Mouse (Mus musculus) small intestine, adult 2 months (tissue): ENCODE measurements around the gene Gm42742. TPM values are rescaled to one million over a fixed set of nuclear protein-coding genes. Genes with fewer than 3 reads are reported as not detected.
A peak's percentile ranks its signal among the peaks of the same experiment; 100 is the strongest.

ENCODE experiments used
- H3K27ac ChIP-seq: fragments of 200-500 bp; 2 replicates; pipeline ENCODE4 v1.5.1; 2012; ENCODE audit warnings: low read depth, low read length, control low read depth, inconsistent platforms; ENCODE audit not compliant: insufficient read depth
- H3K27me3 ChIP-seq: fragments of 200-500 bp; 2 replicates; pipeline ENCODE4 v1.6.1; 2012; ENCODE audit warnings: mild to moderate bottlenecking, moderate library complexity, low read length, inconsistent platforms; ENCODE audit not compliant: control insufficient read depth, insufficient read depth
- H3K36me3 ChIP-seq: fragments of 200-500 bp; 2 replicates; pipeline ENCODE4 v1.6.1; 2012; ENCODE audit warnings: mild to moderate bottlenecking, low read length, control low read depth, inconsistent platforms; ENCODE audit not compliant: control insufficient read depth, insufficient read depth
- H3K4me1 ChIP-seq: fragments of 200-500 bp; 2 replicates; pipeline ENCODE4 v1.6.1; 2012; ENCODE audit warnings: low read length, inconsistent platforms, mixed read lengths; ENCODE audit not compliant: control insufficient read depth, insufficient read depth, insufficient read length
- H3K4me3 ChIP-seq: fragments of 200-500 bp; 2 replicates; pipeline ENCODE4 v1.5.1; 2012; ENCODE audit warnings: low read depth, mild to moderate bottlenecking, control low read depth, inconsistent platforms, low read length, moderate library complexity
- CTCF ChIP-seq: fragments of 200-500 bp; IDR thresholded peaks from 2 replicates; pipeline ENCODE4 v1.5.1; 2012; ENCODE audit warnings: low read depth, mild to moderate bottlenecking, control low read depth, inconsistent platforms, low read length, moderate library complexity, mixed read lengths; ENCODE audit not compliant: insufficient replicate concordance, insufficient read length; ENCODE audit errors: extremely low read depth
- POLR2A ChIP-seq: fragments of 200-500 bp; IDR thresholded peaks from 2 replicates; pipeline ENCODE4 v1.6.1; 2012; ENCODE audit warnings: low read depth, mild to moderate bottlenecking, control low read depth, inconsistent platforms, low read length, moderate library complexity
- WGBS: fragments of 180-500 bp; shearing (Covaris S2); methylation state at CpG from one replicate; pipeline ENCODE4 v1.1.7; 2018; 5-methylcytosine and 5-hydroxymethylcytosine counted together
- polyA plus RNA-seq: library from polyadenylated mRNA; depleted of rRNA; stranded (reverse); fragments of >200 nt; gene quantifications from 2 replicates; pipeline ENCODE4 v1.2.3, GENCODE M21; 2012

Gm42742 gene
- polyA plus RNA-seq, 1 experiment, result 26.4 TPM

DNA sequence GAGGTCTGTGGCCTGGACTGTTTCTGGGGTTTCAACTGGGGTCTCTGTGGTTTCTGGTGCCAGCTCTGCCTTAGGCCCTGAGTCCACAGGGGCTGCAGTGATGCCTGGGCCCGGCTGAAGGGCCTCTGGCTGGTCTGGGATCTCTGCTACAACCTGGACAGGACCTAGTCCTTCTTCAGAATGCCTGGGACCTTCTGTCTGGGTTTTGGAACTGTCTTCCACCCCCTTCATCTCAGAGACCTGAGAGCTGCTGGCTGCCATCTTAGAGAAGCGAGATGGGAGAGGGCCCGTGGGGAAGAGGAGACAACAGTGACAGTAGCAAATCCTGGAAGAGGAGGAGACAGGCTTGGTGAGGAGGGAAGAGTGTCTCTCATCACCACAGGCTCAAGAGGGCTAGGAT, 866 bp downstream of the Gm42742 start:
- WGBS, result 87% methylated on average over 3 of the region's 3 CpGs
- H3K36me3 ChIP-seq, result peaks cover 24% of the 10 kb centered on the region
- peaks cover 13% of the 10 kb centered on the region for H3K4me1 ChIP-seq
- H3K27ac ChIP-seq, result no peak overlapping the region
- no peak overlapping the region for H3K4me3 ChIP-seq
- no peak for TF ChIP-seq CTCF
- no peak for TF ChIP-seq POLR2A
- no peaks in the 10 kb centered on the region for H3K27me3 ChIP-seq

GRCm38 (mm10) chr7:127019306-127019960, 1.5 kb downstream of the Gm42742 start:
- no peak overlapping the region for H3K27ac ChIP-seq
- no peaks in the 10 kb centered on the region for H3K27me3 ChIP-seq
- WGBS, result 79% methylated on average over 14 of the region's 14 CpGs
- peaks cover 13% of the 10 kb centered on the region for H3K4me1 ChIP-seq
- H3K4me3 ChIP-seq, result no peak overlapping the region
- no peak for TF ChIP-seq CTCF
- no peak for TF ChIP-seq POLR2A
- peaks cover 25% of the 10 kb centered on the region for H3K36me3 ChIP-seq

DNA sequence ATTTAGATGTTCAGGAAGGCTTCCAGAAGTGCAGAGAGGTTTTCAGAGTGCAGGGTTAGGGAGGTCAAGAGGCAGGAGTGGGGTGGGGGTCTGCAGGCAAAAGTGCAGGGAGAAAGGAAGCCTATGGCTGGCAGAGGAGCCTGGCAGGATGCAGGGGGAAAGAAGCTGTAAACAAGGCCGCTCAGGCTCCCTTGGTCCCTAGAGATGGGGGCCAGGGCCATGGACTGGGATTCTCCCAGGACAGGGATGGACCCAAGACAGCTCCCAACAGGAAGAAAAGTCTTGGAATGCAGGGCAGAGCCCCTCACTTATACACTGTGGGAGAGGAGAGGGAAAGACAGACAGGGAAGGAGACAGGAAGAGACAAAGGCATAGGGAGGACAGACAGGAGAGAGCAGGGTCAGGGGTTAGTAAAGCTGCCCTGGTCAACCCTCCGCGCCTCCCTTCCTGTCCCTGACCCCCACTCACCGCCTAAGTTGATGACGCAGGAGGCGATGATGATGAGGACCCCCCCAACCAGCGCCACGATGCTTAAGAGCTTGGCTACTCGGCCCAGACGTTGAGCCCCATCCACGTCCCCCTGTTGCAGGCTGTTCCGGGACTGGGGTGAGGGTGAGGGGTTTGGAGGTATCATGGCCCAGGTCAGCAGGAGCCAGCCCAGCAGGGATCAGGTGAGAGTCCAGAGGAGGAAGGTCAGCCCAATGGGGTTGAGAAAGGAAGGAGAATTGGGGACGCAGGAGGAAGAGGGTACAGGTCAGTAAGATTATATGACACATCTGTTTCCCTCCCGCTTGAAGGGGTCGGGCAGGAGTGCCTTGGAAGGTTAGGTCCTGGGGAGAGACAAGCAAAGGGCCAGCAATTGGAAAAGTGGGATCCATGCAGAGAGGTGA, 2.2 kb downstream of the Gm42742 start:
- Histone ChIP-seq H3K4me1 (peaks cover 13% of the 10 kb centered on the region), H3K4me3 (no peak overlapping the region), H3K27me3 (no peaks in the 10 kb centered on the region), H3K36me3 (peaks cover 17% of the 10 kb centered on the region), H3K27ac (no peak overlapping the region)
- TF ChIP-seq POLR2A, result no peak
- no peak for TF ChIP-seq CTCF
- WGBS, result 87% methylated on average over 15 of the region's 15 CpGs

DNA sequence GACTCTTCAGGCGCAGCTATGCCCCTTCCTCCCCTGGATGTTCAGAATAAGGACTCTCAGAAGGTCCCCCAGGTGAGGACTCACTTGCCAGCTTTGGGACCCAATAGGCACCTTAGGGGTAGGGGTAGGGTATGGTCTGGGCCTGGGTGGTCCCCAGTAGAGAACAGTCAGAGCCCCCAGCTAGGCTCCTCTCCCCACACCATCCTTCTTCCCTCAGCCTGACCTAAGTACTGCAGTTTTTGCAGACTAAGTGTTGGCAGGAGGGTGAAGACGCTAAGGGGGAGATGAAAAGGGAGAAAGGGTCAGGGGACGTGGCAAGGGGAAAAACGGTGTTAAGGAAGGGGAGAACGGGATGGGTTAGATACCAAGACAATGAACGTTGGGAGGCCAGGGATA, 2.9 kb downstream of the Gm42742 start:
- Histone ChIP-seq H3K4me1 (peaks cover 19% of the 10 kb centered on the region), H3K4me3 (no peak overlapping the region), H3K27ac (no peak overlapping the region), H3K36me3 (peaks cover 11% of the 10 kb centered on the region; the same call in 1 of the 2 replicates), H3K27me3 (no peaks in the 10 kb centered on the region)
- TF ChIP-seq POLR2A, result no peak
- TF ChIP-seq CTCF, result no peak
- 66% methylated on average over 6 of the region's 6 CpGs for WGBS

DNA sequence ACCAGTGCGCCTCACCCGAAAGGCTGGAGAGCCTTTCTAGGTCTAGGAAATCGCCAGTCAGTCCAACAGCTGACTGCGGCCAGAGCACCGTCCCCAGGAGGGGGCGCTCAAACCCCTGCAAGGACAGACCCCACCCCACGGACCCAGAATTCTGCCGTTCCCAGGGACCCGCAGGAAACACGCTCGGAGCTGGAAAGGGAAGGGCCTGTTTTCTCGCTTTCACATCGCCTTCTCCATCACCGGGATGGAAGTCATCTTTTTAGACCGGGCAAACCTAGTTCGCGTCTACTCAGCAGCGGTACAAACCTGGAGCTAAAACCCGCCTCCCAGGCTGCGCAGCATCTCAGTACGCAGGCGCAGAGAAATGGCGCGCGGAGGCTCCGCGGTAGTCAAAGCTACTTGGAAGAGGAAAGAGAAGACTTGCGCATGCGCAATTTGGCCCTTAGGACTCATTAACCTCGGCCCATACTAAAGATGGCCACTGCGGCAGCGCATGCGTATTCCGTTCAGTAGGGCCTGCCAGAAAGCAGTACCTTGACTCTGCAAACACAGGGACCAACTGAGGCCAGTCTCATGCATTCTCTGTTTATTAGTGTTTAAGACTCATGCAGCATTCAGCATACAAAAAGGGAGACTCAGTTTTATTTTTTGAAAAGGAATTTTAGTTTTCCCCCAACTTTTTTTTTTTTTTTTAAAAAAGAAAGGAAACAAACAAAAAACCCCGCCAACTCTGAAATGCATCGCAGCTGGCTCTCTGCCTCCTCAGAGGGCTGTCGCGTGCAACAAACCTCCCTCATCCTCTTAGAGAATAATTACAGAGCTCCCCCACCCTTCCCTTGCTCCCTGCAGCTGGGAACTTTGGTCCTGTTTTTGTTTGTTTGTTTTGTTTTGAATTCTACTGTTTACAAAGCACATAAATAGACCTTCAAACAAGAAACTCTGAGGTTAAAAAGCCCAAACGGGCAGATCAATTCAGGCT, 3.6 kb downstream of the Gm42742 start, which contains the start of gene Pagr1a:
TSS of gene Pagr1a (minus strand) at position 382 of the 979 bp plus-strand sequence.
- H3K27ac ChIP-seq, result peak within 1 kb of the TSS; percentile 90
- 2% methylated on average over 39 of the region's 39 CpGs for WGBS
- peak within 1 kb of the TSS; percentile 68 for H3K4me3 ChIP-seq
- TF ChIP-seq CTCF, result peak; percentile 98
- TF ChIP-seq POLR2A, result peak; percentile 68
- no peaks in the 10 kb centered on the region for H3K27me3 ChIP-seq
- H3K36me3 ChIP-seq, result peaks cover 6% of the 10 kb centered on the region; the same call in 1 of the 2 replicates
- peaks cover 25% of the 10 kb centered on the region for H3K4me1 ChIP-seq

- Histone ChIP-seq H3K4me3 (peak overlapping the region; percentile 68), H3K4me1 (peaks cover 30% of the 10 kb centered on the region), H3K27me3 (no peaks in the 10 kb centered on the region), H3K27ac (peak overlapping the region; percentile 90), H3K36me3 (peaks cover 5% of the 10 kb centered on the region)
- under 1% methylated on average over 22 of the region's 22 CpGs for WGBS
- TF ChIP-seq POLR2A, result no peak; the same call in 1 of the 2 replicates
- TF ChIP-seq CTCF, result no peak
Measured at GRCm38 (mm10) chr7:127016486-127016938, 4.4 kb downstream of the Gm42742 start.
